Comparison of ENCODE assay signal across 8 mouse cellular contexts in the genomic region with DNA sequence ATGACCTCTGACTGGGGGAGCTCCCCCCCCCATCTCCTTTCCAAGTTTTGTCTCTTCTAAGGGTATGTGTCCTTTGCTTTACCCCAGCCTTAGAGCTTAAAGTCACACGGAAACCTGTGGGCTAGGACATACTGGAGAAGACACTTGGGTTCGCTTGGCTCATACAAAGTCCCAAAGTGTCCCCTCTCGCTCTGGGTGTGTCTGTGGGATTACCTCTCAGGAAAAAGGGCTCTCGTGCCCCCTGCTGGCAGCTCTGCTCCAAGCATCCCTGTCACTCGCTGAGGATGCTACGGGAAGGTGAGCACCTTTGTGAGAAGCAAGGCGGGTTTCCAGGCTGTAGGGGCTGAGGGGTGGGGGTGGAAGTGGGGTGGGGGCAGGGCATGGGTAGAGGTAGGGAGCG. TPM values are rescaled to one million over a fixed set of nuclear protein-coding genes. Genes with fewer than 3 reads are reported as not detected.
A peak's percentile ranks its signal among the peaks of the same experiment; 100 is the strongest.
DNase-seq lines count a peak whose midpoint lies in the region; ATAC-seq lines count a peak whose summit lies in the region.

No protein-coding gene starts in this region.

- H3K27ac ChIP-seq in midbrain, embryonic 11.5 days (ENCODE audit: low read depth, low read length) = no peak overlapping the region
- no peak overlapping the region for H3K27ac ChIP-seq in midbrain, embryonic 15.5 days
- no peak overlapping the region for H3K27ac ChIP-seq in forebrain, embryonic 12.5 days
- no peak overlapping the region for H3K27ac ChIP-seq in hindbrain, embryonic 11.5 days (ENCODE audit: low read depth, low read length)
- H3K27ac ChIP-seq in midbrain, embryonic 13.5 days = no peak overlapping the region

- no peak overlapping the region for H3K4me3 ChIP-seq in midbrain, embryonic 11.5 days (ENCODE audit: low read depth, low read length)
- no peak overlapping the region for H3K4me3 ChIP-seq in midbrain, embryonic 15.5 days
- H3K4me3 ChIP-seq in forebrain, embryonic 12.5 days (replicated peaks) = no peak overlapping the region
- no peak overlapping the region for H3K4me3 ChIP-seq in hindbrain, embryonic 11.5 days (ENCODE audit: low read depth, low read length)
- H3K4me3 ChIP-seq in midbrain, embryonic 13.5 days (replicated peaks) = no peak overlapping the region

- WGBS in midbrain, embryonic 11.5 days = 11% methylated on average over 8 of the region's 8 CpGs
- WGBS in midbrain, embryonic 15.5 days = 20% methylated on average over 8 of the region's 8 CpGs
- 12% methylated on average over 8 of the region's 8 CpGs for WGBS in forebrain, embryonic 12.5 days
- 18% methylated on average over 8 of the region's 8 CpGs for WGBS in hindbrain, embryonic 11.5 days
- WGBS in midbrain, embryonic 13.5 days = 16% methylated on average over 8 of the region's 8 CpGs

- H3K4me1 ChIP-seq in midbrain, embryonic 11.5 days (ENCODE audit: control insufficient read depth, insufficient read depth, low read length) = no peaks in the 10 kb centered on the region
- H3K4me1 ChIP-seq in midbrain, embryonic 15.5 days = 0 out of 2 replicates have a peak, but pooled peaks cover 3% of the 10 kb centered on the region
- H3K4me1 ChIP-seq in forebrain, embryonic 12.5 days = 0 out of 2 replicates have a peak, but pooled peaks cover 4% of the 10 kb centered on the region
- H3K4me1 ChIP-seq in hindbrain, embryonic 11.5 days (replicated peaks; ENCODE audit: control insufficient read depth, insufficient read depth, low read length) = no peaks in the 10 kb centered on the region
- H3K4me1 ChIP-seq in midbrain, embryonic 13.5 days (replicated peaks) = 0 out of 2 replicates have a peak, but pooled peaks cover 6% of the 10 kb centered on the region

- no peak overlapping the region for H3K4me2 ChIP-seq in midbrain, embryonic 11.5 days
- no peak overlapping the region for H3K4me2 ChIP-seq in midbrain, embryonic 15.5 days
- H3K4me2 ChIP-seq in forebrain, embryonic 12.5 days = no peak overlapping the region
- H3K4me2 ChIP-seq in hindbrain, embryonic 11.5 days (replicated peaks; ENCODE audit: low read depth, low read length) = no peak overlapping the region
- no peak overlapping the region for H3K4me2 ChIP-seq in midbrain, embryonic 13.5 days (replicated peaks)

- H3K9ac ChIP-seq in midbrain, embryonic 11.5 days (ENCODE audit: low read length) = no peak overlapping the region
- H3K9ac ChIP-seq in midbrain, embryonic 15.5 days = no peak overlapping the region
- no peak overlapping the region for H3K9ac ChIP-seq in forebrain, embryonic 12.5 days
- no peak overlapping the region for H3K9ac ChIP-seq in hindbrain, embryonic 11.5 days (ENCODE audit: low read depth, low read length)
- H3K9ac ChIP-seq in midbrain, embryonic 13.5 days (replicated peaks) = no peak overlapping the region

- peak; percentile 95 for DNase-seq in midbrain, embryonic 11.5 days (ENCODE audit: low spot score, missing footprints)
- peak; percentile 85 for DNase-seq in brain, adult 2 months (ENCODE audit: low read depth, low spot score)
- peak; percentile 86 for DNase-seq in hindbrain, embryonic 11.5 days (ENCODE audit: low spot score)
- DNase-seq in layer of hippocampus, postnatal 36 days = peak; percentile 54 to 67
- DNase-seq in testis, postnatal 10 days (ENCODE audit: low spot score) = peak; percentile 84

- no peaks in the 10 kb centered on the region for H3K36me3 ChIP-seq in midbrain, embryonic 11.5 days (ENCODE audit: control insufficient read depth, insufficient read depth, low read length)
- H3K36me3 ChIP-seq in midbrain, embryonic 15.5 days (replicated peaks) = no peaks in the 10 kb centered on the region
- H3K36me3 ChIP-seq in forebrain, embryonic 12.5 days (replicated peaks) = no peaks in the 10 kb centered on the region
- H3K36me3 ChIP-seq in hindbrain, embryonic 11.5 days (ENCODE audit: control insufficient read depth, insufficient read depth, low read length) = no peaks in the 10 kb centered on the region
- no peaks in the 10 kb centered on the region for H3K36me3 ChIP-seq in midbrain, embryonic 13.5 days

- peak; percentile 52; the same call in 1 of the 2 replicates for ATAC-seq in midbrain, embryonic 11.5 days (ENCODE audit: low FRiP score)
- ATAC-seq in midbrain, embryonic 15.5 days (replicated peaks) = no peak
- ATAC-seq in forebrain, embryonic 12.5 days (ENCODE audit: low FRiP score) = peak; percentile 60
- no peak for ATAC-seq in hindbrain, embryonic 11.5 days (ENCODE audit: low FRiP score)
- ATAC-seq in midbrain, embryonic 13.5 days = peak; percentile 49

- H3K9me3 ChIP-seq in midbrain, embryonic 11.5 days (ENCODE audit: control insufficient read depth, low read length) = no peaks in the 10 kb centered on the region
- H3K9me3 ChIP-seq in midbrain, embryonic 15.5 days = no peaks in the 10 kb centered on the region
- no peaks in the 10 kb centered on the region for H3K9me3 ChIP-seq in forebrain, embryonic 12.5 days
- H3K9me3 ChIP-seq in hindbrain, embryonic 11.5 days (ENCODE audit: control insufficient read depth, low read length) = no peaks in the 10 kb centered on the region
- H3K9me3 ChIP-seq in midbrain, embryonic 13.5 days = no peaks in the 10 kb centered on the region

- H3K27me3 ChIP-seq in midbrain, embryonic 11.5 days (ENCODE audit: control insufficient read depth, insufficient read depth, low read length) = no peaks in the 10 kb centered on the region; the same call in 1 of the 2 replicates
- no peaks in the 10 kb centered on the region for H3K27me3 ChIP-seq in midbrain, embryonic 15.5 days (replicated peaks)
- H3K27me3 ChIP-seq in forebrain, embryonic 12.5 days = peaks cover 16% of the 10 kb centered on the region
- no peaks in the 10 kb centered on the region for H3K27me3 ChIP-seq in hindbrain, embryonic 11.5 days (ENCODE audit: control insufficient read depth, insufficient read depth, low read length)
- peaks cover 3% of the 10 kb centered on the region; the same call in 1 of the 2 replicates for H3K27me3 ChIP-seq in midbrain, embryonic 13.5 days

RNA-seq across cellular contexts. Expression of gene Arhgap27, which starts 38.3 kb away (rescaled TPM):
- polyA plus RNA-seq in midbrain, embryonic 11.5 days (2014; fragmentation: Nextera tagmentation; extraction: Ambion mirVana) = 2.4 and 2.8 TPM in 2 replicates
- 3.9 and 4.6 TPM in 2 replicates for polyA plus RNA-seq in midbrain, embryonic 15.5 days (2015; fragmentation: Nextera tagmentation; extraction: Ambion mirVana)
- polyA plus RNA-seq in forebrain, embryonic 12.5 days (2016; fragmentation: Nextera tagmentation; extraction: Ambion mirVana) = 3.2 and 3.7 TPM in 2 replicates
- polyA plus RNA-seq in hindbrain, embryonic 11.5 days (2014; fragmentation: Nextera tagmentation; extraction: Ambion mirVana) = 2.8 and 3.6 TPM in 2 replicates
- total RNA-seq in layer of hippocampus, postnatal 36 days (2021) = 1 to 10 TPM; 7.9 to 9.6 TPM
- 1.7 and 2.6 TPM in 2 replicates for polyA plus RNA-seq in midbrain, embryonic 13.5 days (2015; fragmentation: Nextera tagmentation; extraction: Ambion mirVana)

RNA-seq across cellular contexts. Expression of gene Map3k14, which starts 57.9 kb away (rescaled TPM):
- polyA plus RNA-seq in midbrain, embryonic 11.5 days (2014; fragmentation: Nextera tagmentation; extraction: Ambion mirVana) = 2.3 and 3.3 TPM in 2 replicates
- polyA plus RNA-seq in midbrain, embryonic 15.5 days (2015; fragmentation: Nextera tagmentation; extraction: Ambion mirVana) = 3.9 and 5.0 TPM in 2 replicates
- 4.6 and 4.7 TPM in 2 replicates for polyA plus RNA-seq in forebrain, embryonic 12.5 days (2016; fragmentation: Nextera tagmentation; extraction: Ambion mirVana)
- polyA plus RNA-seq in hindbrain, embryonic 11.5 days (2014; fragmentation: Nextera tagmentation; extraction: Ambion mirVana) = 3.0 and 3.3 TPM in 2 replicates
- total RNA-seq in layer of hippocampus, postnatal 36 days (2021) = 1 to 10 TPM; 3.2 to 4.3 TPM
- polyA plus RNA-seq in midbrain, embryonic 13.5 days (2015; fragmentation: Nextera tagmentation; extraction: Ambion mirVana) = 3.6 and 5.0 TPM in 2 replicates

Comparison
In these comparisons a context has a peak if more than half of its experiments do, and no peak if none do; other contexts are left out.
1. ATAC-seq: peak in midbrain, embryonic 11.5 days (single experiment), forebrain, embryonic 12.5 days (single experiment) and midbrain, embryonic 13.5 days (single experiment); none in midbrain, embryonic 15.5 days (single experiment) and hindbrain, embryonic 11.5 days (single experiment).
2. Peak in every context shown above with its lines, with median percentiles within 50 percentile points of each other: DNase-seq.